Mouse (Mus musculus) retina, embryonic 14.5 days (tissue): Measurements from ENCODE around the gene Bckdha.

ENCODE experiments used
- DNase-seq: peaks from one replicate; pipeline ENCODE4 v3.0.0-alpha.2; 2015; ENCODE audit warnings: low spot score

Gene Bckdha

DNA sequence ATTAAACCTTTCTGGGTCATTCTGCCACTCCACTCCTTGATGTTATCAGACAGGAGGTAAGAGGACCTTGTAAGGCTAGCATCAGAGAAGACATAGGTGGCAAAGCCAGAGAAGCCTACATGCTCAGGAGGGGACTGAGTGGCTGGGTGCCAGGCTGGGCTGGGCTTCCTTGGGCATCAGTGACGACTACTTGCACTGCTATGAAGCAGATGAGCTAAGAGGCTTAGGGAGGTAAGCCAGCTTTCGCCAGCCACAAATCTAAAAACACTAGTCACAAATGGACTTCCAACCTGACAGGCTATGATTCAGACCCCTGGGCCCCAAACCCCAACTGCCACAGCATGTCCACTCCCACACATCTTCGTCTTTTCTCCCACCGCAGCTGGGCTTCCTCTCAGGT, 14.2 kb downstream of the Bckdha start:
- no peak for DNase-seq

DNA sequence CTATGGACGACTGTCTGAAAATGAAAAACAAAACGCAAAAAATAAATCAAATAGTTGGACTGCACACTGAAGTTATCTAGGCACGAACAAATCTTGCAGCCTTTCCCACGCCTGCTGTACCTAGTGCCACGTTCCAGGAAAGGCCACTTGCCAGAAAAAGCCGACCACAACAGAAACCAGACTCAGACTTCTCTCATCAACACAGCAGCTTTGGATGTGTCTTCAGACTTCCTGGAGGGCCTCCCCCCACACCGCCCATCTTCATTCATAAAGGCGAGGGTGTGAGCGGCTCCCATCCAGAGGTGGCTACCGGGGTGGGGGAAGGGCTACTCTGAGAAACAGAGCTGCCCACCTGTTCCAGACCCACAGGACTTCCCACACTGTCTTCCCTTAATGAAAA, 14.6 kb downstream of the Bckdha start:
- no peak for DNase-seq

DNA sequence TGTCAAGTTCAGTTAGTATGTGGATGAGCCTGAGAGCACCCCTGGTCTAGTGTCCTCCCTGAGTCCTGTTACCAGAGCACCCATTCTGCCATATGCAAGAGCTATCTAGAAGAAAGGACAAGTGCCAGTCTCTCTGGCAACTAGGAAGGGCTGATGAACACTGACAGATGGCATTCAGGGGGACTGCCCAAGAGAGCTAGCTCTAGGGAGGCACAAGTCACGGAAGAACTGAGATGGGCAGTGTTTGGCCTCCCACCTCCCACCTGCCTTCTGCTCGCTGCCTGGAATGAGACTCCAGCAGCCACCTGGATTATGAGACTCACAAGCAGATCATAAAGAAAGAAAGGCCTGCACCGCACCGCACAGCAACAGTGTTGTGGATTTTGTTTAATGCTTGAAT, 19.0 kb downstream of the Bckdha start:
- DNase-seq, result no peak

DNA sequence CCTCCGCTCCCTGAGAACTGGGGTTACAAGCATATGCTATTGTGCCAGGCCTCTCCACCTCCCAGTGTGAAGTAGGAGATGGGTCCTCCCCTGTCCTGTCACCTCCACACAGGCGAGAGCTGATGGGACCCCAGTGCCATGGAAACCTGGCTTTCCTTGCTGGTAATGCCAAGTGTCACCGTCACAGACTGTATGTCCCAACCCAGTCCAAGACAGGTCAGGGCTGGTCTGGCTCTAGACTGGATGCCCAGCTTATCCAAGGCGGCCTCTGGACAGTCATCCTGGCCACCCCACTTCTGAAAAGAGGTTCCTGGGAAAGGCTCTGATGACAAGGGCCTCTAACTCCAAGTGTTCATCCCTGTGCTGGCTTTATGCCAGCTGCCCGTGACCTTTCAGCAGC, 21.7 kb downstream of the Bckdha start:
- DNase-seq, result no peak

DNA sequence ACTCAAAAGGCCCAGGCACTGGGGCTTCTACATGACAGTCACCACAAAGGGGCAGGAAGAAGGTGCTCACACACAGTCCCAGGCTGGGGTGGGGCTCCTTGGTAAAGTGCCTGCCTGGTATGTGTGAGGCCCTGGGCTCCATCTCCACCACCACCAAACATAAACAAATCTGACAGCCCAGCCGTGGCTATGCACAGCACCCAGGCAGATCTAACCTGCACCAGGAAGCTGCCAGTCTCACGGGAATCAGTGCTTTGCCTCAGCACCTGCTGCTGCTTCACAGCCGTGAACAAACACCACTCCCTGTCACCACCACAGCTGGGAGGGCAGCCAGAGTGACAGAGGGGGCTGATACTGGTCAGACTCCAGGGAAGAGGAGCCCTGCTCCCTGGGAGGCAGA, 22.4 kb downstream of the Bckdha start:
- no peak for DNase-seq

DNA sequence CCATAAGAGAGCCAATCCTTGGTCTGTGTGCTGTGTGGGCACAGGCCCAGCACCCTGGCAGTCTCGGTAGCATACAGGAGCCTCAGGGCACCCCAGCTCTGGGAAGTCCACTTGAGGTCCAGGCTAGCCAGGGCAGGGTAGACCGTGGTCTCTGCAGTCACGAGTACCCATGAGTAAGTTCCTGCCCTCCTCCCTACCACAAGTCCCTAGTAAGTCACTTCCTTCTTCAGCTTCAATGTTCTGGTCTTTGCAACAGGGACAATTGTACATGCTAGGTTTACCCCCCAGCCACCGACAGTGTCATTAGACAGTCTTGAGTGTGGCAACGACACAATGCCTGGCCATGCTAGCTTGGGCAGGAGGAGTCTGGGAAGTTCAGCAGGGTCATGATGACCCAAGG, 26.1 kb downstream of the Bckdha start:
- no peak for DNase-seq

DNA sequence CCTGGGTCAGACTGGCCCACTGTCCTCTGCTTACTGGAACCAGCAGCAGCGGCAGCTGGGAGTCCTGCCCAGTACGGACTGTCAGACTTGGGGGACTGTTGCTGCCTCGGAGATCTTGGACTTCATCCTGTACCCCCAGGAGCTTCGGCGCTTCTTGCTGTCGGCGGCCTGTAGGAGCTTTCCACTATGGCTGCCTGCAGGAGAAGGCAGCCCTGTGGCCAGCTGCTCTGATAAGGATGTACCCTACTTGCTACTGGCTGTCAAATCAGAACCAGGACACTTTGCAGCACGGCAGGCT, 30.5 kb downstream of the Bckdha start:
- no peak for DNase-seq

DNA sequence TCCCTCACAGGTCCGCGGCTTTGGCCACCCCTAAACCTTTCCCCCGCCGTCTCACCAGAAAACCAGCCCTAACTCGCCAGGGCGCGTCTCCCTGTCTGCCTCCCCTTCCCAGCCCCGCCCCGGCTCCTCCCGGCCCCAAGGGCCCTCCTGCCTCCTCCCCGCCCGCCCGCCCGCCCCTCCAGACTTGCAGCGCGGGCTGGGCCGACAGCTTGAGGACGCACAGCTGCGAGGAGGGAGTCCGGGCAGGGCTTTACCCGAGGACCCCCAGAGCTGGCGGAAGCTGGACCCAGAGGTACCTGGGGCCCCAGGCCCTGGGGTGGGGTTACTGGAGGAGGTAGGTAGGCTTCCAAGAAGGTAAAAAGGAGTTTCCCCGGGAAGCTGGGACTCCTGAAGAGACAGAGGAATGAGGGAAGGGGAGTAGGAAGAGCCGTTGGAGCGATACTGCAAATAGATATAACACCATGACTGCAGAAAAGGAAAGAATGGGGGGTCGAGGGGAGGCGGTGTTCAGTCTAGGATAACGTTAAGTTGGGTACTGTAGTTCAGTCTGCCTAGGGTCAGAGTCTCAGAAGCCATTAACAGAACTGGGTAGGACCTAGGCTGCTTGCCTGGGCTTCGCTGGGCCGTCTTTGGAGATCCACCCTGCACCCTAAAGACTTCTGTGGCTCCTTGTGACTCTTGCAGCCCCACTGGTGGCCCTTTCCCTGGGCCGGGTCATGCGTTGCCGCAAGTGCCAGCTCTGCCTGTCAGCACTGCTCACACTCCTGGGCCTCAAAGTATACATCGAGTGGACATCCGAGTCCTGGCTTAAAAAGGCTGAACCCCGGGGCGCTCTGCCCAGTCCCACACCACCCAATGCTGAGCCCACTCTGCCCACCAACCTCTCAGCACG, 31.1 kb downstream of the Bckdha start:
- DNase-seq, result peak; percentile 45

DNA sequence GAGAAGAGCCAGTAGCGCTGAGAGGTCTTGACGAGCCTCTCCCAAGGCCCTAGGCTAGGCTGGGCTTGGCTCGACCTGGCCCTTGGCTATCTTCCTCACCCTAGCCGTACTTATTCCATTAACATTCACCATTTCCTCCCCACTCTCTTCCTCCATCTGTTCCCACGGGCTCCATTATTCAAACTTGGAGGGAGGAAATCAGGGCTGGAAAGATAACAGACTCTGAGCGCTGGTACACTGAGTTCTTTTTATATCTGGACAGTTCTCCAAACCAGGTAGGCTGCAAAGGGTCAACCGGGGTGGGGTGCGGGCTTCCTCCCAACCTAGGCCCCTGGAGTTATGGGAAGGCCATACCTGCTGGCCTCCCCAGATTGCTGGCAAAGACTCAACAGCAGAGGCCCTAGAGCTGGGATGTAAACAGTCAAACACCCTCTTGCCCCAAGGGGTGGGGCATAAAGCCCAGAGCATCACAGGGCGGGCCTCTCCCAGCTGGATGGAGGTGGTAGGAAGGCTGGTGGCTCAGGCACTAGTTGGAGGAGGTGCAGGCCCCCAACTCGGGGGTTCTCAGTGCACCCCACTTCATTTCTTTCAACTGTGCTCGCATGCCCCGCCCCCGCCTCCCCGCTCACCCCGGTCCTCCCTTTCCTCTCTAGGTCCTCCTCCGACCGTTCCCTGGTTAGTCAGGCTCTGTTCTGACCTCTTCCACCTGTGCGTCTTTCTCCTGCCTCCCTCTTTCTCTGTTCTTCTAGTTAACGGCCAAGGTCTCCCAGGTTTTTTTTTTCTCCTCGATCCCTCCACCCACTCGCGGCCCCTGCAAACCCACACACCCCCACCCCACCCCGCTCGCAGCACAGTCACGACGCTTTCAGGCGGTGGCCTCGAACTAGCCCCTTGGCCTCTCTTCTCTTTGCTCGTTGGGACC, 32.0 kb downstream of the Bckdha start, which contains the start of gene B3gnt8:
TSS of gene B3gnt8 (plus strand) at position 146 of the 922 bp plus-strand sequence.
- DNase-seq, result no peak

DNA sequence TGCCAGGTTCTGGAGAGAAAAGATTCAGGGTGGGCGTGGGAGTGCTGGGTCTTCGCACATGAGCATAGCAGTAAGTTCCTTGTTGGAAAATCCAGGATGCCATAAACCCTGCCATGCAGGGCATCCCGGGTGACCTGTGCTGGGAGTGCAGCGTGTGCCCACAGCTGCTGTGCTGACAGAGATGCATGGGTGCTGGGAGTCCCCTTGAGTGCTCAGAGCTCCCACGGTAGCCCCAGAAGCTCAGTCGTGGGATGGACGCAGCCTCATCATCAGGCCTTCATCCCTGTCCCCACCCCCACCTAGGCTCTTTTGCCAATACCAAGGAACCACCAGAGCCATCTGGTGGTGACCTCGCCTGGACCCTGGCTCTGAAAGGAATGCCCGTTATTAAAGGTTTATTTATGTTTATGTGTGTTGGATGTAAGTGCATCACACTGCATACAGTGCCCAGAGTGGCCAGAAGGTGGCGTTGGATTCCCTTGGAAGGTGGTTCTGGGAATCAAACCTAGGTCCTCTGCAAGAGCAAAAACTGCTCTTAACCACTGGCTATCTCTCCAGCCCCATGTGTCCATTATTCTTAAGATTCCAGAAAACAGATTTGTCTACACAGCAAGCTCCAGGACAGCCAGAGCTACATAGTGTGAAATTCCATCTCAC, 33.1 kb downstream of the Bckdha start:
- DNase-seq, result peak; percentile 35

DNA sequence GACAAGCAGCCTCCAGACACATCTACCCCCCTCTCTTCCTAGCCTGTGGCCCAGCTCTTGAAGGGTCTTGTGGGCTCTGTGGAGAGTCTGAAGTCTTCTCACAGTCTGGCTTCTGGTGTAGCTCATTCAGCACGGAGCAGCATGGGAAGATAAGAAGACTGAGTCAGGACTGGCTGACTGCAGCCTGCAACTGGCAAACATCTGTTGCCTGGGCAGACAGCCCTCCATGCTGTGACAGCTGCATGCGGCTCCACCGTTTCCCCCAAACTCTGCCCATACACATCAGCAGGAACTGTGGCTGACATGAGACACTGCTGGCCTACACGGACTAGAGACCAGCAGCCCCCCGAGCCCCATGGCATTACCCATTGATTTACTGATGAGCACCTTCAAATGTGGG, 33.9 kb downstream of the Bckdha start:
- no peak for DNase-seq

DNA sequence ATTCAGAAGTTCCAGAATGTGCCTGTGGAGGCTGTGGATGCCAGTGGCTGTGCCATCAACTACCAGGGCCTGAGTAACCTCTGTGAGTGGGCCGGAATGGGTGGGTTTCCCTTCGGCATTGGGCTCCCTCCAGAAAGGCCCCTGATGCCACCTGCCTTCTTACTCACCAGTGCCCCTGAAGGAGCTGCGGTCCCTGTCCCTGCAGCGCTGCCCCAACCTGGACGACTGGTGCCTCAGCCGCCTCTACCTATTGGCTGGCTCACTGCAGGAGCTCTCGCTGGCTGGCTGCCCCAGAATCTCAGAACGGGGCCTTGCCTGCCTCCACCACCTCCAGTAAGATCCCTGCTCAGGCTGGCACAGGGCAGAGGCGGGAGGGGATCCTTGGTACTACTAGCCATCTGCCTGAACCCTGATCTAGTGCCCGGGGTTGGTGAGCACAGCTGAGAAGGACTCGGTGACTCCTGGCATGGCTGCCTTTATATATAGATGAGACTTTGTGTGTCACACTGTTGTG, 34.9 kb downstream of the Bckdha start:
- DNase-seq, result no peak

DNA sequence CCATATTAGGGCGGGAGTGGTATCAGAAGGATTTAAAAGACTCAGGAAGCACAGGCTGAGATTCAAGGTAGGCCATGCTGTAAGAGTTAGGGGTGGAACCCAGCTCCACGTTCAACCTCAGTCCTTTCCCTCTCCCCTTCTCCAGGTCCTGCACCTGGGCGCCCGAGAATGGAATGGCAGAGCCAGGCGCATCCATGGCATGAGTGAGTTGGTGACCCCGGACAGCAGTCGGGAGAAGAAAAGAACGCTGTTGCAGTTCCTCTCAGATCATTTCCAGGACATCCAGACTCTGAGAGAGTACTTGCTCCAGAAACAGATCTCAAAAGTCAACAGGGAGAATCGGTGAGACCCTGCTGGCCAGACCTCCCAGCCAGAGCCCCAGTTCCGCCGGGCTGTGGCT, 38.0 kb downstream of the Bckdha start:
- DNase-seq, result no peak

DNA sequence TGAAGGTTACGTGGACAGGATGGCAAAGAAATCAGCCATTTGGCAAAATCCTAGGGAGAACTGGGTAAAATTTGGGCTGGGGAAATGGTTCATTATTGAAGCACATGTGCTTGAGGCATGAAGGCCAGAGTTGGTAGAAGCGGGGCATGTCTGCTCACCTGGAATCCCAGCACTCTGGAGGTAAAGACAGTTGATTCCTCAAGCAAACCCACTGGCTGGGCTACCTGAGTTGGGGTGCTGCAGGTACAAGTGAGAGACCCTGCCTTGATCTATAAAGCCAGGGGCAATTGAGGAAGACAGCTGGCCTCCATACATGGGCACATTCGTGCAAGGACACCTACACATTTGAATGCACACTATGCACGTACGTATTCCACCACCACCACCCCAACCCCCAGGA, 38.7 kb downstream of the Bckdha start:
- no peak for DNase-seq

DNA sequence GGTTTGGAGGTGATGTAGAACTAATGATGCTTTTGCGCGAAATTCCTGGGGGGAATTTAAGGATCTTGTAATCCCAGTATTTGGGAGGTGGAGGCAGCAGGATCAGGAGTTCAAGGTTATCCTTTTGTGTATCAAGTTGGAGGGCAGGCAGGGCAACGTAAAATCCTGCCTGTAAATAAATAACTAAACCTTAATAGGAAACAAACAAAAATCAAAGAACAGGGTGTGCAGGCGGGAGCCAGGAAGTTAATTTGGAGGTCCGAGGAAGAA, 39.1 kb downstream of the Bckdha start:
- DNase-seq, result no peak

DNA sequence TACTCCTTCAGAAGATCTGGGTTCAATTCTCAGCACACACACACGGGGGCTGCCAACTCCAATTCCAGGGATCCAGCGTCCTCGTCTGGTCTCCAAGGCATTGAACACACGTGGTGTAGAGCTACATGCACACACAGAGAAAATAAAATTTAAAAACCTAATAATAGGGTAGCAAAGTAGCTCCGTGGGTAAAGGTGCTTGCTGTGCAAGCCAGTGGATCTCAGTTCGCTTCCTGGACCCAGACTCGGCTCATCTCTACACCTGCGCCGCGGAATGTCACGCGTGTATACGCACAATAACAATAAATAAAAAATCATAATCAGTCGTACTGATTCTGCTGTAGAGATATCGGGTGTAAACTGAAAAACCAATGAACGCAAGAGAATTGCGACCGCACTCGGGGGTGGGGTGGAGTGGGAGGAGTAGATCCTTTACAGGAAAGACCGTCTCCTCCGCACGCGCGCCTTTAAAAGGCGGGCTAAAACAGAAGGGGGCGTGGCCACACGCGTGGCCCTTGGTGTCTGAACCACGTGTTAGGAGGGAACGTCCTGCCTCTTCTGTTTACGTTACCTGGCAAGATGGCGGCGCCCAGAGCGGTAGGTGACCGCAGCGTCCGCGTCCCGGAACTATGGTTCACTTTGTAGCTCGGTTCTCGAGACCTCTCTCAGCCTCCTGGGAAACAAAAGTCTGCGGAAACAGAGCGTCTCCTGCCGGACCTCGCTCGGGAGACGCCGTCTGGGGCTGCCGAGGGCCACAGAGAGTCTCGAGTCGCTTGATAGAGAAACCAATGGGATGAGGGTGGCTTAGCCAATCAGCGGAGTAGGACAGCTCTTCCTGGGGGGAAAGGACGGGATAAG, 39.7 kb downstream of the Bckdha start, which contains the start of gene Dmac2:
TSS of gene Dmac2 (plus strand) at position 550 of the 857 bp plus-strand sequence.
- peak; percentile 91 for DNase-seq

DNA sequence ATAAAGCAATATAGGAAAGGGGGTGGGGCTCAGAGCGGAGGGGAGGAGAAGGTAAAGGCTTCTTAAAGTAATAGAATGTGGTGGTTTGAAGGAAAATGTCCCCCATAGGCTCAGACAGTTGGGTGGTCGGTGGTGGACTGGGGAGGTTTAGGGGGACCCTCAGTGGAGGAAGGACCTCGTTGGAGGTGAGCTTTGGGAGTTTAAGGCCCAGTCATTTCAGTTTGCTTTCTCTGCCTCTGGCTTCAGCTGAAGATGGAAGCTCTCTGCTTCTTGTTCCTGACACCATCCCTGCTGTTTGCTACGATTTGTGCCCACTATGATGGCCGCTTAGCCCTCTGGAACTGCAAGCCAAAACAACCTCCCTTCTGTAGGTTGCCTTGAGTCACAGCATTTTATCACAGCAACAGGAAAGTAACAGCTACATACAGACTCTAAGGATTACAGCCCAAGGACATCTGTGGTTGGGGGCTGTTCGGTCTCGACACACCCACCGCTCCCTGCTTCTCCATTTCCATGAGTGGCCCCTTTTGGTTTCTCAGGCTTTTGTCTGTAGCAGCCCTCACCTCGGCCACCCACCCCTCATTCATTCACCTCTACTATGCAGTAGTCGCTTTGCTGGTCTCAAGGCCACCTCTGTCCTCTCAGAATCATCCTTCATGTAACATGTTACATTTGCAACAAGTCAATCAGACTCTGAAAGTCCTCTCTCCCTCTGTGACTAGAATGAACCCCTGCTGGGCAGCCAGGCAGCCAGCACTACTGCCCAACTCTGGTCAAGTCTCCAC, 41.2 kb downstream of the Bckdha start:
- DNase-seq, result no peak

DNA sequence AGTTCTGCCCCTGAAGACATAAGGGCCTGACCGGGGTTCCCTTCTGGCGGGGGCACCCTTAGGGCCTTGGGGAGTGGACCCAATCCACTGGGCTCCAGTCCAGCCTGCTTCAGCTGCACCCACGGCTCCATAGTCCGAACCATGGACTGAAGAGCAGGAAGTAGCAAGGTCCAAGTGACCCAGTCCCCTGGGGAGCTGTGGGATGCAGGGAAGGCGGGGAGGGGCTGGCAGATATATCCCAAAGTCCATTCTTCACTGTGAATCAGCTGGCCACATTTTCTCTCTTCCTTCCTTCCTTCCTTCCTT, 43.1 kb downstream of the Bckdha start, which contains the start of gene Erich4:
TSS of gene Erich4 (minus strand) at position 187 of the 306 bp plus-strand sequence.
- DNase-seq, result no peak

DNA sequence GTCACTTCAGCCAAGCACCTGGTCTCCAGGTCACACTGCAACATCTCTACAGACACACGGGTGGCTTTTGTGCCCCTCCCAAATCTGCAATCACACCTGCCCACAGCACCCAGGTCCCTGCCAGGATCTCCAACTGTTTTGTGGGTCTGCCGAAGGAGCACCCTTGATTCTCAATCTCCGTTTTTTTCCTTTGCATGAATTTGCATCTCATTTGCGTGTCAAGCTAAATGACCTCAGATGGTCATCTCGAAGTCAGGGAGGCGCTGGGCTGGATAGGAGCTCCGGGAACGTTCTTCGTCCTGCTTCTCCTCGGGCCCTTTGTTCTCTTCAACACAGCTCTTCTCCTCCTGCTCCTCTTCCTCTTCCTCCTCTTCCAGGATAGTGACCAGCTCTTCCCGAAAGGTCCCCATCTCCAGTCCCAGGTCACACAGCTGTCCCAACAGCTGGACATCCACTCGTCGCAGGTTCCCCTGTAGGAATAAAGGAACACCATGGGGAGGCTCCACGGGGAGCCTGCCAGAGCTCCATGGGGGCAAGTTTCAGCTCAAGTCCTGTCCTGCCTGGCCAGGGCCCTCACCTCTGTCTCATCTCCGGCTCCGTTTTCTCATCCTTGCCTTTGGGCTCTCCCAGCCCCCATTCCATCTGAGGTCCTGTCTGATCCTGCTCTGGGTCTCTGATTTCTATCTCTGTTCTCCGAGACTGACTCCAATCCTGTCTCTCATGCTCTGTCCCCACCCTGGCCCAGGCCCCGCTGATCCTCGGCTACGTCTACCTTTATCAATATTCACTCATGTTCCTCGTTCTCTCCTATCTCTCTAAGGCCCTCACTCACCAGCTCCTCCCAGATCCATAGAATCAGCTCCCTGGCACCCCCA, 43.7 kb downstream of the Bckdha start:
- no peak for DNase-seq

DNA sequence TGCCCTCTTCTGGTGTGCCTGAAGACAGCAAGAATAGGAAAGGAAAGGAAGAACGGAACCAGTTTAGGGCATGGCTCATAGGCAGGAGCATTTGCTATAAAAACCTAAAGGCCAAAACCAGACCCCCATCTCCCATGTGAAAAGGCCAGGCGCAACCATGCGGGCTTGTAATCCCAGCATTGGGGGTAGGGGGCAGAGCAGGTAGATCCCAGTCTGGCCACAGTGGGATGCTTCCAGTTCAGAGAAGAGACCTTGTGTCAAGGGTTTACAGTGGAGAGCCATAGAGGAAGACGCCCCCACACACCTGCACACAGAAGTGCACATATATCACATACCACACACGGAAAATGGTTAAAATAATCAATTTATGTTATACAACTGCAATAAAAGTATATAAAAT, 44.7 kb downstream of the Bckdha start:
- DNase-seq, result no peak
